ENCODE assay signal across 8 mouse cellular contexts in the genomic region with DNA sequence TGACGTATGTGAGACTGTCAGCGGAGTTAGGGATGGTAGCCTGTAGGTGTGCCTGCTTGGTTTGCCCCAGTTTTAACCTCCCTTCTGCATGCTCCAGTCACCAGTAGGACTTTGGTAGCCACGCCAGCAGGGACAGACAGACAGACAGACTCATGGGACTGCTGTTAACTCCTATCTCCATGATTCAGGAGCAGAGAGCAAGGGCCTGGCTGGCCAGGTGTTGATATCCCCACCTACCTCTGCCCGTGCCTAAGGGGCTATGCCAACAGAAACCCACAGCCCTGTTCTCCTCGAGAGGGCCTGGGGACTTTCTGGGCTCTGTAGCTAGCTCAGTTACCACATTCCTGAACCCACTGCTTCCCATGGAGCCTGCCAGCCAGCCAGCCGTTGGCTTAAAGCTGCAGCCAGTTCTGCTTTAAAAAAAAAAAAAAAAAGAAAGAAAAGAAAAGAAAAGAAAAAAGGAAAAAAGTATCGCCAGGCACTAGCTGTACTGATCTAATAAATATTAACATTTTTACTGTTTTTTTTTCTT. TPM values are rescaled to one million over a fixed set of nuclear protein-coding genes. Genes with fewer than 3 reads are reported as not detected.
DNase-seq lines count a peak whose midpoint lies in the region; ATAC-seq lines count a peak whose summit lies in the region.
"Had no signal": no experiment of that assay in that cellular context is flagged by ENCODE, and none has a peak within 500 bp of the region (broad histone marks: within the 10 kb centered on the region; RNA-seq: fewer than 3 reads in every experiment).

No protein-coding gene starts in this region.

- no peak overlapping the region for H3K4me3 ChIP-seq in lung, embryonic 15.5 days
- no peak overlapping the region for H3K4me3 ChIP-seq in forebrain, embryonic 11.5 days (ENCODE audit: low read depth, low read length)
- peak overlapping the region; percentile 27; the same call in 1 of the 2 replicates for H3K4me3 ChIP-seq in limb, embryonic 10.5 days
- no peak overlapping the region for H3K4me3 ChIP-seq in stomach, embryonic 14.5 days (ENCODE audit: low read depth, low read length)
- H3K4me3 ChIP-seq: megakaryocyte, embryonic 14.5 days had no signal

- no peak overlapping the region for H3K9ac ChIP-seq in lung, embryonic 15.5 days
- H3K9ac ChIP-seq in forebrain, embryonic 11.5 days (ENCODE audit: low read length): peak overlapping the region; percentile 33
- no peak overlapping the region for H3K9ac ChIP-seq in stomach, embryonic 14.5 days (replicated peaks; ENCODE audit: low read depth, low read length)

- H3K9me3 ChIP-seq in lung, embryonic 15.5 days: no peaks in the 10 kb centered on the region
- H3K9me3 ChIP-seq in forebrain, embryonic 11.5 days (ENCODE audit: control insufficient read depth, low read length): no peaks in the 10 kb centered on the region
- H3K9me3 ChIP-seq in limb, embryonic 10.5 days (replicated peaks): no peaks in the 10 kb centered on the region
- H3K9me3 ChIP-seq in stomach, embryonic 14.5 days (ENCODE audit: control insufficient read depth, low read depth, low read length): no peaks in the 10 kb centered on the region
- H3K9me3 ChIP-seq: megakaryocyte, embryonic 14.5 days had no signal

- no peak for DNase-seq in lung, postnatal 14 days
- DNase-seq in forebrain, embryonic 11.5 days (ENCODE audit: low spot score): no peak
- DNase-seq in limb, embryonic 10.5 days (ENCODE audit: low spot score): no peak
- no peak for DNase-seq in ovary, adult 18-20 months (ENCODE audit: low spot score)
- no peak for DNase-seq in right cerebral cortex, postnatal 14 days

- no peak for ATAC-seq in lung, embryonic 15.5 days (ENCODE audit: borderline replicate concordance, extremely low read depth, low FRiP score, low TSS enrichment)
- ATAC-seq in forebrain, embryonic 11.5 days (replicated peaks; ENCODE audit: low FRiP score): no peak
- no peak for ATAC-seq in stomach, embryonic 14.5 days (ENCODE audit: insufficient number of reproducible peaks, insufficient read depth, low FRiP score, low read depth)

- peak overlapping the region; percentile 36 for H3K4me2 ChIP-seq in lung, embryonic 15.5 days
- H3K4me2 ChIP-seq in forebrain, embryonic 11.5 days (ENCODE audit: low read depth, low read length, severe bottlenecking): no peak overlapping the region; the same call in 1 of the 2 replicates
- H3K4me2 ChIP-seq in stomach, embryonic 14.5 days (replicated peaks; ENCODE audit: low read depth, low read length): no peak overlapping the region

- H3K27me3 ChIP-seq in lung, embryonic 15.5 days: no peaks in the 10 kb centered on the region; the same call in 1 of the 2 replicates
- H3K27me3 ChIP-seq in forebrain, embryonic 11.5 days (ENCODE audit: control insufficient read depth, insufficient read depth, low read length): no peaks in the 10 kb centered on the region
- H3K27me3 ChIP-seq in limb, embryonic 10.5 days (ENCODE audit: low read depth, poor library complexity, severe bottlenecking): peaks cover 12% of the 10 kb centered on the region; the same call in 1 of the 2 replicates
- H3K27me3 ChIP-seq in stomach, embryonic 14.5 days (ENCODE audit: control insufficient read depth, insufficient read depth, low read length): no peaks in the 10 kb centered on the region

- peak overlapping the region; percentile 91 for H3K27ac ChIP-seq in lung, embryonic 15.5 days
- H3K27ac ChIP-seq in forebrain, embryonic 11.5 days (ENCODE audit: low read depth, low read length): peak overlapping the region; percentile 80; the same call in 1 of the 2 replicates
- peak overlapping the region; percentile 86 for H3K27ac ChIP-seq in limb, embryonic 10.5 days
- peak overlapping the region; percentile 90 for H3K27ac ChIP-seq in stomach, embryonic 14.5 days (ENCODE audit: low read length)

- no peaks in the 10 kb centered on the region for H3K36me3 ChIP-seq in lung, embryonic 15.5 days
- H3K36me3 ChIP-seq in forebrain, embryonic 11.5 days (ENCODE audit: control insufficient read depth, insufficient read depth, low read length): no peaks in the 10 kb centered on the region
- H3K36me3 ChIP-seq in limb, embryonic 10.5 days: no peaks in the 10 kb centered on the region
- no peaks in the 10 kb centered on the region; the same call in 1 of the 2 replicates for H3K36me3 ChIP-seq in stomach, embryonic 14.5 days (ENCODE audit: control insufficient read depth, insufficient read depth, low read length)

- peaks cover 50% of the 10 kb centered on the region for H3K4me1 ChIP-seq in lung, embryonic 15.5 days
- peaks cover 36% of the 10 kb centered on the region for H3K4me1 ChIP-seq in forebrain, embryonic 11.5 days (replicated peaks; ENCODE audit: control insufficient read depth, insufficient read depth, low read length)
- peaks cover 86% of the 10 kb centered on the region for H3K4me1 ChIP-seq in limb, embryonic 10.5 days
- H3K4me1 ChIP-seq in stomach, embryonic 14.5 days (ENCODE audit: control insufficient read depth, insufficient read depth, low read length): peaks cover 42% of the 10 kb centered on the region

- 32% methylated on average over 7 of the region's 7 CpGs for WGBS in lung, embryonic 15.5 days
- WGBS in forebrain, embryonic 11.5 days: 23% methylated on average over 7 of the region's 7 CpGs
- 23% methylated on average over 7 of the region's 7 CpGs for WGBS in limb, embryonic 10.5 days
- 27% methylated on average over 7 of the region's 7 CpGs for WGBS in stomach, embryonic 14.5 days

RNA-seq across cellular contexts. Expression of a gene that starts 12.9 kb away (rescaled TPM):
- polyA plus RNA-seq in lung, embryonic 15.5 days (2015; fragmentation: Nextera tagmentation; extraction: Ambion mirVana): 18.8 and 19.0 TPM in 2 replicates
- polyA plus RNA-seq in forebrain, embryonic 11.5 days (2014; fragmentation: Nextera tagmentation; extraction: Ambion mirVana): 16.8 and 19.6 TPM in 2 replicates
- 13.9 and 14.9 TPM in 2 replicates for polyA plus RNA-seq in limb, embryonic 10.5 days (2016; fragmentation: Nextera tagmentation; extraction: Ambion mirVana)
- 16.5 and 17.4 TPM in 2 replicates for polyA plus RNA-seq in stomach, embryonic 14.5 days (2014; fragmentation: Nextera tagmentation; extraction: Ambion mirVana)

RNA-seq across cellular contexts. Expression of a gene that starts 28.1 kb away (rescaled TPM):
- polyA plus RNA-seq in lung, embryonic 15.5 days (2015; fragmentation: Nextera tagmentation; extraction: Ambion mirVana): 61.3 and 61.9 TPM in 2 replicates
- polyA plus RNA-seq in forebrain, embryonic 11.5 days (2014; fragmentation: Nextera tagmentation; extraction: Ambion mirVana): 67.6 and 70.4 TPM in 2 replicates
- polyA plus RNA-seq in limb, embryonic 10.5 days (2016; fragmentation: Nextera tagmentation; extraction: Ambion mirVana): 56.5 and 59.5 TPM in 2 replicates
- 68.9 and 71.7 TPM in 2 replicates for polyA plus RNA-seq in stomach, embryonic 14.5 days (2014; fragmentation: Nextera tagmentation; extraction: Ambion mirVana)

RNA-seq across cellular contexts. Expression of a gene that starts 28.3 kb away (rescaled TPM):
- polyA plus RNA-seq in lung, embryonic 15.5 days (2015; fragmentation: Nextera tagmentation; extraction: Ambion mirVana): 64.2 and 65.7 TPM in 2 replicates
- 86.8 and 99.5 TPM in 2 replicates for polyA plus RNA-seq in forebrain, embryonic 11.5 days (2014; fragmentation: Nextera tagmentation; extraction: Ambion mirVana)
- polyA plus RNA-seq in limb, embryonic 10.5 days (2016; fragmentation: Nextera tagmentation; extraction: Ambion mirVana): 93.1 and 111 TPM in 2 replicates
- 68.2 and 68.6 TPM in 2 replicates for polyA plus RNA-seq in stomach, embryonic 14.5 days (2014; fragmentation: Nextera tagmentation; extraction: Ambion mirVana)

RNA-seq across cellular contexts. Expression of a gene that starts 37.3 kb away (rescaled TPM):
- polyA plus RNA-seq in lung, embryonic 15.5 days (2015; fragmentation: Nextera tagmentation; extraction: Ambion mirVana): 30.3 and 30.5 TPM in 2 replicates
- polyA plus RNA-seq in forebrain, embryonic 11.5 days (2014; fragmentation: Nextera tagmentation; extraction: Ambion mirVana): 27.9 and 31.0 TPM in 2 replicates
- polyA plus RNA-seq in limb, embryonic 10.5 days (2016; fragmentation: Nextera tagmentation; extraction: Ambion mirVana): 17.9 and 22.5 TPM in 2 replicates
- polyA plus RNA-seq in stomach, embryonic 14.5 days (2014; fragmentation: Nextera tagmentation; extraction: Ambion mirVana): 38.7 and 40.8 TPM in 2 replicates

RNA-seq across cellular contexts. Expression of a gene that starts 37.9 kb away (rescaled TPM):
- 857 and 876 TPM in 2 replicates for polyA plus RNA-seq in lung, embryonic 15.5 days (2015; fragmentation: Nextera tagmentation; extraction: Ambion mirVana)
- polyA plus RNA-seq in forebrain, embryonic 11.5 days (2014; fragmentation: Nextera tagmentation; extraction: Ambion mirVana): 1,008 and 1,039 TPM in 2 replicates
- 925 and 971 TPM in 2 replicates for polyA plus RNA-seq in limb, embryonic 10.5 days (2016; fragmentation: Nextera tagmentation; extraction: Ambion mirVana)
- polyA plus RNA-seq in stomach, embryonic 14.5 days (2014; fragmentation: Nextera tagmentation; extraction: Ambion mirVana): 821 and 918 TPM in 2 replicates
